Mouse (Mus musculus) forebrain, embryonic 14.5 days (tissue): ENCODE measurements at regions not wholly inside any gene's neighbourhood (a gene's known extent, or its start where the extent isn't known, plus 50 kb on each side); places are given as distances from the start of the nearest gene placed in this dataset.

Experiments used
- ATAC-seq: fragments of 200-750 bp; cut with Nextera tagmentation; 2 replicates; pipeline ENCODE4 v1.8.0; 2017; ENCODE audit warnings: mild to moderate bottlenecking, moderate library complexity
- DNase-seq: peaks from one replicate; pipeline ENCODE4 v3.0.0-alpha.2; 2015; ENCODE audit warnings: low spot score
- H3K27ac ChIP-seq: fragments of 300-500 bp; sonication (generic); 2 replicates; pipeline ENCODE4 v1.5.1; 2014; ENCODE audit warnings: low read depth, mild to moderate bottlenecking, control low read depth, low read length, moderate library complexity
- H3K27me3 ChIP-seq: fragments of 300-500 bp; sonication (generic); replicated peaks from 2 replicates; pipeline ENCODE4 v1.6.1; 2014; ENCODE audit warnings: low read length, control low read depth, mixed read lengths; ENCODE audit not compliant: control insufficient read depth, insufficient read depth
- H3K36me3 ChIP-seq: fragments of 300-500 bp; sonication (generic); 2 replicates; pipeline ENCODE4 v1.6.1; 2014; ENCODE audit warnings: low read length, control low read depth; ENCODE audit not compliant: control insufficient read depth, insufficient read depth
- H3K4me1 ChIP-seq: fragments of 300-500 bp; sonication (generic); 2 replicates; pipeline ENCODE4 v1.6.1; 2014; ENCODE audit warnings: antibody characterized with exemption, low read length, control low read depth; ENCODE audit not compliant: control insufficient read depth, insufficient read depth
- H3K4me2 ChIP-seq: fragments of 300-500 bp; sonication (generic); 2 replicates; pipeline ENCODE4 v1.6.1; 2014; ENCODE audit warnings: mild to moderate bottlenecking, control low read depth, low read length
- H3K4me3 ChIP-seq: fragments of 300-500 bp; sonication (generic); 2 replicates; pipeline ENCODE4 v1.5.1; 2014; ENCODE audit warnings: low read depth, low read length, control low read depth
- H3K9ac ChIP-seq: fragments of 300-500 bp; sonication (generic); 2 replicates; pipeline ENCODE4 v1.6.1; 2014; ENCODE audit warnings: mild to moderate bottlenecking, low read length, control low read depth, moderate library complexity
- H3K9me3 ChIP-seq: fragments of 300-500 bp; sonication (generic); replicated peaks from 2 replicates; pipeline ENCODE4 v1.6.1; 2016; ENCODE audit warnings: low read length, control low read depth, mixed read lengths; ENCODE audit not compliant: control insufficient read depth
- WGBS: fragments of 180-500 bp; shearing (Covaris S2); extraction: QIAGEN DNeasy Blood & Tissue Kit; methylation state at CpG from one replicate; pipeline ENCODE4 v1.1.7; 2014; 5-methylcytosine and 5-hydroxymethylcytosine counted together

DNA sequence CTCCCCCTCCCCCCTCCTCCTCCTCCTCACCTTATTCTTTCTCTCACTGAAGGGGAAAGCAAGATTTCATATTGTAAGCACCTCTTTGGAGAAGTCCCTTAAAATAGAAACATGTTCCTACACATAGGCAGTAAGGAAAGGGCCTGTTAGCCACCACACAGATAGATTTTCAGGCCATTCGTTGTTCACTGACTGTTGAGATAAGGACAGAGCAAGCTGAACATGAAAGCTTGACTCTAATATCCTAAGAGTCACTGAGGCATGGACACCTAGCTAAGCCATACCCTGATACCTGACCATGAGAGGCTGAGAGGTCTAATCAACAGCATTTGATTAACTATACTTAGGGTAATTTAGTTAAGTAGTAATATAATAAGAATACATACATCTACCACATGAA lies 609.7 kb downstream of the Kcnj2 start:
- H3K27ac ChIP-seq, result no peak overlapping the region
- no peaks in the 10 kb centered on the region for H3K27me3 ChIP-seq
- ATAC-seq (no peak), DNase-seq (no peak)
- no peaks in the 10 kb centered on the region for H3K4me1 ChIP-seq
- H3K4me2 ChIP-seq, result no peak overlapping the region
- no peaks in the 10 kb centered on the region for H3K9me3 ChIP-seq
- H3K9ac ChIP-seq, result no peak overlapping the region
- no peak overlapping the region for H3K4me3 ChIP-seq
- WGBS, result 88% methylated on average over 1 of the region's 1 CpGs
- no peaks in the 10 kb centered on the region for H3K36me3 ChIP-seq

DNA sequence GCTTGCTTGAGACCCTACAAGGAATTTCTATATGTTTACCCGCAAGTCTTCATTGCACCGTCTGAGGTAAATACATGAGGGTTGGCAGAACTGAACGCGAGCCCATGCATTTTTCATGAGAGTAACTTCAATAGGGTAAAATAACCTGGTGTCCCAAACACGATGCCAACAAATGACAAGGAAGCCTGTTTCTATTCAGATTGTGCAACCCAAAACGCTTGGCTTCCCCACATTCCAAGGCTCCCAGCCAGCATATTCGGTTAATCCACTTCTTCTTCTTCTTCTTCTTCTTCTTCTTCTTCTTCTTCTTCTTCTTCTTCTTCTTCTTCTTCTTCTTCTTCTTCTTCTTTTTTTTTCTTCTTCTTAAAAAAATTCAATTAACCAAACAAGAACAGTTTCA lies 616.4 kb downstream of the Kcnj2 start:
- no peak for ATAC-seq
- no peaks in the 10 kb centered on the region for H3K9me3 ChIP-seq

DNA sequence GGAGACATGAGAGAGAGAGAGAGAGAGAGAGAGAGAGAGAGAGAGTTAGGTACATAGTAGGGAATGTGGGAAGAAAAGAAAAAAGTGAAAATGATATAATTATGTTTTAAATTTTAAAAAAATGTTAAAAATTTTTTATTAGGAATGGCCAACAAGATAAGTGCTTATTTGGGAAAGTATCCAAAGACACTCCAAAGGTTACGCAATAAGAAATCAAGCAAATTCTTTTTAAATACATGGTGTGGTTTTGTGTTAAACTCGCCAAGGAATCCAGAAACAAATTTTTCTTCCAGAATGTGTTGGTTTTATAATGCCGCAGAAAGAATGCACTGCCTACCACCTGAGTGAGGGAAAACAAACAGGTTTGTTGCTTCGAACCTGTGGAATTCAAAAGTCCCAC lies 617.9 kb downstream of the Kcnj2 start:
- DNase-seq, result no peak
- Histone ChIP-seq H3K9ac (no peak overlapping the region), H3K4me2 (no peak overlapping the region), H3K4me1 (no peaks in the 10 kb centered on the region), H3K36me3 (no peaks in the 10 kb centered on the region), H3K27ac (no peak overlapping the region), H3K4me3 (no peak overlapping the region), H3K9me3 (no peaks in the 10 kb centered on the region), H3K27me3 (no peaks in the 10 kb centered on the region)
- 95% methylated on average over 4 of the region's 4 CpGs for WGBS
- no peak for ATAC-seq

More for the DNA sequence above, 616.4 kb downstream of the Kcnj2 start:
- Histone ChIP-seq H3K4me1 (no peaks in the 10 kb centered on the region), H3K9ac (no peak overlapping the region), H3K27me3 (no peaks in the 10 kb centered on the region), H3K27ac (no peak overlapping the region), H3K4me2 (no peak overlapping the region), H3K4me3 (no peak overlapping the region), H3K36me3 (no peaks in the 10 kb centered on the region)
- WGBS, result 45% methylated on average over 7 of the region's 7 CpGs
- peak; percentile 20 for DNase-seq

DNA sequence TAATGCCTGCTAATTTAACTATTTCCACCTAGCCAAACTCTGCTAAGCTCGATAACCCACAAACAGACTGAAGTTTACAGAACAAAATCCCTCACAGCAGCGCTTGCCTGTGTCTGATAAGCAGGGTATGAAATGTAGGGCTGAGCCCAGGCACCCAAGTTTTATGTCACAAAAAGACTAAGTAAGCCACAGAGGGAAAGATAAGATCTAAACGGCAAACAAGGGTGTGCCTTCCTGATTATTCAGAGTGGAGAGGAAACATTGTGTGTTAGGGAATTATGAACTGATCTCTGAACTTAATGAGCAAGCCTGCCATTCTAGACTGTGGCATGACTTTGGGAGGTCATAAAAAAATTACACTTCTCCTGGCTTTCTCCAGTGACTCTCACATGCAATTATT lies 621.8 kb downstream of the Kcnj2 start:
- Histone ChIP-seq H3K4me2 (no peak overlapping the region), H3K36me3 (no peaks in the 10 kb centered on the region), H3K4me1 (no peaks in the 10 kb centered on the region), H3K9me3 (no peaks in the 10 kb centered on the region), H3K27ac (no peak overlapping the region), H3K4me3 (no peak overlapping the region), H3K27me3 (no peaks in the 10 kb centered on the region), H3K9ac (no peak overlapping the region)
- 62% methylated on average over 3 of the region's 3 CpGs for WGBS
- DNase-seq (no peak), ATAC-seq (no peak)

DNA sequence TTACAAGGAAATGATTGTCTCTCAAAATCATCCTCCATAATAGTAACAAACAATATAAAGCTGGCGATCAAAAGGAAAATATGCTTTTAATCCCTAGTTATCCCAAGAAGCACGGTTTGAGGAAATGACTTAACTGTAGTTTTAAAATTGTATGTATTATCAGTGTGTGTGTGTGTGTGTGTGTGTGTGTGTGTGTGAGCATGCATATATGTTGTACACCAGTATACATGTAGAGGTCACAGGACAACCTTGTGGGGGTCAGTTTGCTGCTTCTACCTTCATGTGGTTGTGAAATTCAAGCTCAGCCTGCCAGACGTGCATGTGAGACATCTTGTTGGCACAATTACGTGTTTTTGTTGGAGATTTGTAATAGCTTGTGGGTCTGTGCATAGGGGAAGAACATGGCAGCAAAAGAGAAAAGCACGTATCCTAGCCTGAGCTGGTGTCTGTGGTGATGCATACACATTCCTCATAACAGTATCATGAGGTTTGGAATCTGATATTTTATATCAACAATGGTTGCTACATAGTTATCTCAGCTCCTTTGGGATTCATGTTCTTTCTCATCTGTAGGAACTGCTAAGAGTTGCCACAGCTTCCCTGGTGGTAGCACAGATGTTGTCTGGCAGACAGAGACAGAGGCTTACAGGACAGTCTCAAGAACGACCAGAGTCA lies 622.4 kb downstream of the Kcnj2 start:
- H3K4me3 ChIP-seq, result no peak overlapping the region
- H3K36me3 ChIP-seq, result no peaks in the 10 kb centered on the region
- H3K4me1 ChIP-seq, result no peaks in the 10 kb centered on the region
- H3K27me3 ChIP-seq, result no peaks in the 10 kb centered on the region
- 79% methylated on average over 6 of the region's 6 CpGs for WGBS
- DNase-seq, result no peak
- no peaks in the 10 kb centered on the region for H3K9me3 ChIP-seq
- no peak overlapping the region for H3K9ac ChIP-seq
- no peak overlapping the region for H3K27ac ChIP-seq
- no peak for ATAC-seq
- no peak overlapping the region for H3K4me2 ChIP-seq

DNA sequence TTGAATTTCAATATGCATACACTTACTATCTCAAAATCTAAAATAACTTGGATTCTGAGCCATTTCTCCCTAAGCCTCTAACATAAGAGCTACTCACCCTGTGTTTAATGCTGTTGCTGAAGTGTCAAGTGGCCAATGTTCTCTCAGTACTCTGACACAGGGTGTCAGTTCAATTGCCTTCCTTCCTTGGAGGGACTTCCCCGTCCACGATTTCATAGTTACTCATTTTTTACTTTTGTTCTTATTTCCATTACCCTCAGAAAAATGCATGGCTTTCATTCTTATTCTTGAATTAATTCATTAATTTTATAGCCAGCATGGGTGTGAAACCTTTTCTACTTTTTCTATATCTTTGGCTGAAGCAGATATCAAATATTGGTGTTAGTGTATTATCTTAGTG lies 623.9 kb downstream of the Kcnj2 start:
- 89% methylated on average over 2 of the region's 2 CpGs for WGBS
- Histone ChIP-seq H3K27ac (no peak overlapping the region), H3K4me1 (no peaks in the 10 kb centered on the region), H3K9ac (no peak overlapping the region), H3K9me3 (no peaks in the 10 kb centered on the region), H3K27me3 (no peaks in the 10 kb centered on the region), H3K4me3 (no peak overlapping the region), H3K4me2 (no peak overlapping the region), H3K36me3 (no peaks in the 10 kb centered on the region)
- ATAC-seq, result no peak
- no peak for DNase-seq

DNA sequence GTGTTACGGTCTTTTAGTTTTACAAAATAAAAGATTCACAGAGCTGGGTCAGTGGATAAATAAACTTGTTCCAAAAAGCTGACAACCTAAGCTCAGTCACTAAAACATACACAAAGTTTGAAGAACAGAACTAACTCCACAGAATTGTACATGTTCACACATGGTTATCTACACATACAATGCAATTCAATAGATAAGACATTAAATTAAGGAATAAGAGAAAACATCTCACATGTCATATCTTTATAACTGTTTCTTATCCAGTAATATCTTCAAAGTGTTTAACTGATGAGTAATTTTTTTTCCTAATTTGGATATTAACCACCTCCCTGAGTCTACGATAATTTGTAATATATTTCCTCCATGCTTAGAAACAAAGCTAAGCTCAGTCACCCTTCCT lies 625.5 kb downstream of the Kcnj2 start:
- Histone ChIP-seq H3K4me2 (no peak overlapping the region), H3K27ac (no peak overlapping the region), H3K9ac (no peak overlapping the region), H3K27me3 (no peaks in the 10 kb centered on the region), H3K4me3 (no peak overlapping the region), H3K9me3 (no peaks in the 10 kb centered on the region), H3K4me1 (no peaks in the 10 kb centered on the region), H3K36me3 (no peaks in the 10 kb centered on the region)
- 97% methylated on average over 2 of the region's 2 CpGs for WGBS
- no peak for DNase-seq
- no peak for ATAC-seq

DNA sequence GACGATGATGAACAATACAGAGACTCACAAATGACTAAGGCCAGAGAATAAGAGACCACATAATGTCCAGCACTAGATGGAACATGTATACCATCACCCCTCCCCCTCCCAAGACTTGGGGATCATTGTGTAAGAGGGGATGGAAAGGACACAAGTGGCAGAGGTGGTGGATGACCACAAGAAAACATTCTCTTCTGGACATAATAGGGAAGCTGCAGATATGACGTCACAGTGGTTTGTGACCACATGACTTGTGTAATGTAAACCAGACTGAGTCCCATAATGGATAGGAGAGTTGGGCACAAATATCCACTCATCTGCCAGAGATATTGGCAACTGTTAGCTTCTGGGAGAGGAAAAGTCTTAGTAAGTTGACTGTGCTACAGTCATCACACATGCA lies 630.7 kb downstream of the Kcnj2 start:
- no peak overlapping the region for H3K9ac ChIP-seq
- 97% methylated on average over 2 of the region's 2 CpGs for WGBS
- no peak for ATAC-seq

DNA sequence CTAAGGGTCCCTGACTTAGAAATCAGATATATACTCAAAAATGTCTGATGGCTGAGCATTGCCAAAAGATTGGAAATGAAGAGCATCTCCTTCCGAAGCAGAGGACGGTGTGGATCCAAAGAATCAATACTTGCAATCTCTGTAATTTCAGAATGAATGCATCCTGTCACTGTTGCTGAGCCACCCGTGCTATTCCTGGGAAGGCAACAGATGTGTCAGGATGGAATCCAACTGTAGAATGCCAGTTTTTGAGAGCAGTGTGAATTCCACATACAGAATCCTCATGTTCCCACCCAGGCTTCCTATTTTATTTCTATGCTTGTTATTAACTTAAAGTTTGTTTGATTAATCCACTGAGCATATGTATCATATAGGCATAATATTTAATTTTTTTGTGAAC lies 633.9 kb downstream of the Kcnj2 start:
- Histone ChIP-seq H3K27ac (no peak overlapping the region), H3K4me2 (no peak overlapping the region), H3K9ac (no peak overlapping the region), H3K36me3 (no peaks in the 10 kb centered on the region), H3K4me3 (no peak overlapping the region), H3K9me3 (no peaks in the 10 kb centered on the region), H3K4me1 (no peaks in the 10 kb centered on the region), H3K27me3 (no peaks in the 10 kb centered on the region)
- DNase-seq (peak; percentile 22), ATAC-seq (no peak)
- WGBS, result 86% methylated on average over 3 of the region's 3 CpGs

More for the DNA sequence above, 630.7 kb downstream of the Kcnj2 start:
- H3K9me3 ChIP-seq, result no peaks in the 10 kb centered on the region
- H3K27ac ChIP-seq, result no peak overlapping the region
- no peak overlapping the region for H3K4me3 ChIP-seq
- H3K4me1 ChIP-seq, result no peaks in the 10 kb centered on the region
- no peaks in the 10 kb centered on the region for H3K27me3 ChIP-seq
- no peak for DNase-seq
- no peaks in the 10 kb centered on the region for H3K36me3 ChIP-seq
- H3K4me2 ChIP-seq, result no peak overlapping the region
